Mouse (Mus musculus) spleen, adult 2 months (tissue): ENCODE results near the gene Kctd2.

Experiments
- CTCF ChIP-seq: fragments of 200-500 bp; IDR thresholded peaks from 2 replicates; pipeline ENCODE4 v1.5.1; 2011; ENCODE audit warnings: mild to moderate bottlenecking, inconsistent platforms; ENCODE audit not compliant: insufficient read depth, insufficient read length, insufficient replicate concordance; ENCODE audit errors: extremely low read depth
- POLR2A ChIP-seq: fragments of 200-500 bp; IDR thresholded peaks from 2 replicates; pipeline ENCODE4 v1.6.1; 2011; ENCODE audit warnings: low read depth, low read length, inconsistent platforms

- TF ChIP-seq POLR2A (no peak), CTCF (no peak)
Observed at GRCm38 (mm10) chr11:115441417-115441816, 21.5 kb downstream of the Kctd2 start.
